Comparison of ENCODE assay signal across 42 mouse cellular contexts in genomic region chr9:99487841-99488240, GRCm38 (mm10). TPM values are rescaled to one million over a fixed set of nuclear protein-coding genes. Genes with fewer than 3 reads are reported as not detected.
"Had no signal": no experiment of that assay in that cellular context is flagged by ENCODE, and none has a peak within 500 bp of the region (broad histone marks: within the 10 kb centered on the region; RNA-seq: fewer than 3 reads in every experiment).

No protein-coding gene starts in this region.

- H3K27ac ChIP-seq: limb, embryonic 10.5 days; limb, embryonic 12.5 days; limb, embryonic 13.5 days; limb, embryonic 15.5 days; liver, embryonic 12.5 days; liver, embryonic 13.5 days; liver, embryonic 14.5 days; liver, embryonic 15.5 days; lung, embryonic 15.5 days; macrophage; midbrain, embryonic 10.5 days; midbrain, embryonic 12.5 days; midbrain, embryonic 13.5 days; midbrain, embryonic 15.5 days; neural tube, embryonic 12.5 days had no signal

- H3K9me3 ChIP-seq: limb, embryonic 10.5 days; limb, embryonic 12.5 days; limb, embryonic 13.5 days; limb, embryonic 15.5 days; liver, embryonic 12.5 days; liver, embryonic 13.5 days; liver, embryonic 15.5 days; lung, embryonic 15.5 days; megakaryocyte, embryonic 14.5 days; midbrain, embryonic 10.5 days; midbrain, embryonic 12.5 days; midbrain, embryonic 13.5 days; midbrain, embryonic 15.5 days; neural tube, embryonic 12.5 days had no signal

- H3K27me3 ChIP-seq: limb, embryonic 12.5 days; limb, embryonic 13.5 days; limb, embryonic 15.5 days; liver, embryonic 12.5 days; liver, embryonic 13.5 days; liver, embryonic 15.5 days; lung, embryonic 15.5 days; megakaryocyte, embryonic 14.5 days; midbrain, embryonic 12.5 days; midbrain, embryonic 13.5 days; midbrain, embryonic 15.5 days; neural tube, embryonic 12.5 days had no signal

- H3K4me3 ChIP-seq: limb, embryonic 10.5 days; limb, embryonic 12.5 days; limb, embryonic 13.5 days; limb, embryonic 15.5 days; liver, embryonic 12.5 days; liver, embryonic 13.5 days; liver, embryonic 15.5 days; lung, embryonic 15.5 days; megakaryocyte, embryonic 14.5 days; midbrain, embryonic 10.5 days; midbrain, embryonic 12.5 days; midbrain, embryonic 13.5 days; midbrain, embryonic 15.5 days; myocyte; neural tube, embryonic 12.5 days had no signal

- DNase-seq: left cerebral cortex, postnatal 4 days; liver; liver, embryonic 13.5 days; liver, postnatal 0 days; lung, adult 18-20 months; lung, adult 2 months; lung, embryonic 14.5 days; lung, postnatal 10 days; lung, postnatal 14 days; lung, postnatal 4 days; midbrain, embryonic 14.5 days had no signal

- H3K4me1 ChIP-seq: limb, embryonic 10.5 days; limb, embryonic 12.5 days; limb, embryonic 13.5 days; limb, embryonic 15.5 days; lung, embryonic 15.5 days; midbrain, embryonic 10.5 days; midbrain, embryonic 12.5 days; midbrain, embryonic 13.5 days; midbrain, embryonic 15.5 days; neural tube, embryonic 12.5 days had no signal

RNA-seq across cellular contexts. Expression of gene Nme9, which starts 36.6 kb away (rescaled TPM):
- total RNA-seq: left cerebral cortex, postnatal 10 days; left cerebral cortex, postnatal 14 days; left cerebral cortex, postnatal 25 days; left cerebral cortex, postnatal 36 days; liver, adult 2 months; megakaryocyte progenitor cell, adult 5-6 weeks; megakaryocyte, adult 5-6 weeks; monocyte, adult 5-6 weeks had no signal
- polyA plus RNA-seq: limb, embryonic 10.5 days; limb, embryonic 11.5 days; limb, embryonic 12.5 days; limb, embryonic 13.5 days; limb, embryonic 14.5 days; limb, embryonic 15.5 days; liver, adult 2 months; liver, embryonic 11.5 days; liver, embryonic 12.5 days; liver, embryonic 13.5 days; liver, embryonic 15.5 days; liver, embryonic 16.5 days; liver, postnatal 0 days; lung, embryonic 14.5 days; macrophage; midbrain, embryonic 10.5 days; midbrain, embryonic 11.5 days; midbrain, embryonic 12.5 days; midbrain, embryonic 14.5 days; myocyte; neural tube, embryonic 11.5 days; neural tube, embryonic 12.5 days had no signal

RNA-seq across cellular contexts. Expression of gene Mras, which starts 50.7 kb away (rescaled TPM):
- total RNA-seq: megakaryocyte-erythroid progenitor cell, adult 5-6 weeks; monocyte, adult 5-6 weeks had no signal
